In the genomic region with DNA sequence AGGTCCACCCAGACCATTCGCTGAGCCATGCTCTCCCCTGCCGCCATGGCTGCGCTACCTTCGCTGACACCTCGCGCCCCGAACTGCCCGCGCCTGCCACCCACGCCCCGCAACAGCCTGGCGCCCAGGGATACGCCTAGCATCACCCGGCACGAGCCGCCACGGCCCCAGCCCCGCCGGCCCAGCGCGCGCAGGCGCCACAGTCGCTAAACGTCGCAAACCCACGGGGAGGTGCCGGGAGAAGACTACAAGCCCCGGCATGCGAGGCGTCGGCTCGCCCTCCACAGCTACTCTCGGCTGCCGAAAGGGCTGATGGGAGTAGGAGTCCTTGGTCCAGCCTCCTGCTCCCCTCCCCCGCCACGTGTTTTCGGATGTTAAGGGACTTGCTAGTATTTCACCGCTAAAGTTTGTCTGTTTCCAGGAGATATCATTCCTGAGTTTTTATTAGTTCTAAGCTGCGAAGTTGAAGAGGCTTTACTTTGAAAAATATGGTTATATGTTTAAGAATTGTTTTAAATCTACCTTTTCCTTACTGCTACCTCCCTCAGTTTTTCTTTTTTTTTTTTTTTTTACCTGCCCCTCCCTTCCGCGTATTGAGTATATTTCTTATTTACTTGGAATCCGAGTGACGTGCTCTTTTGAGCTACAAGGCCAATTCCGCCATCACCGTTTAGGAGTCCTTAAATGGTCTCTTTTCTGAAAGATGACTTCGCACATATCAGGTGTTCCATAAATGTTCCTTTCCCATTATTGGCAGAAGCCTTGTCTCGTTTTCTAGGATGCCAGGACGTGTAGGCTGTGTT, we compare ENCODE assay signal across 8 mouse cellular contexts. TPM values are rescaled to one million over a fixed set of nuclear protein-coding genes. Genes with fewer than 3 reads are reported as not detected.
DNase-seq lines count a peak whose midpoint lies in the region; ATAC-seq lines count a peak whose summit lies in the region.

TSS of gene Rexo2 (minus strand) at position 213 of the 803 bp plus-strand sequence.

- H3K9me3 ChIP-seq in hindbrain, embryonic 16.5 days (ENCODE audit: control insufficient read depth, low read length): no peaks in the 10 kb centered on the region

- H3K79me2 ChIP-seq in macrophage (ENCODE audit: inconsistent target): peaks cover 17% of the 10 kb centered on the region; the same call in 1 of the 2 replicates

- H3K4me1 ChIP-seq in hindbrain, embryonic 16.5 days (ENCODE audit: control insufficient read depth, insufficient read depth, low read depth, low read length): peaks cover 8% of the 10 kb centered on the region

- DNase-seq in WW6 (ENCODE audit: low read depth, low spot score): peak; percentile 83
- DNase-seq in cerebellum, postnatal 4 days (ENCODE audit: low spot score in 2 of 2): peak; percentile 84 to 93
- peak; percentile 95 for DNase-seq in gastrocnemius, adult 18-20 months (ENCODE audit: low spot score)
- peak; percentile 95 to 97 for DNase-seq in left cerebral cortex, adult 18-20 months (ENCODE audit: low spot score in 2 of 2)
- peak; percentile 97 for DNase-seq in right cerebral cortex, adult 18-20 months
- DNase-seq in urinary bladder, postnatal 10 days (ENCODE audit: low spot score): peak; percentile 73

- H3K27me3 ChIP-seq in hindbrain, embryonic 16.5 days (replicated peaks; ENCODE audit: control insufficient read depth, insufficient read depth, low read length): no peaks in the 10 kb centered on the region

- peak within 1 kb of the TSS; percentile 88 for H3K9ac ChIP-seq in hindbrain, embryonic 16.5 days (ENCODE audit: low read depth, low read length)

- H3K27ac ChIP-seq in hindbrain, embryonic 16.5 days (ENCODE audit: low read depth, low read length): no peak within 1 kb of the TSS
- H3K27ac ChIP-seq in macrophage: peak within 1 kb of the TSS; percentile 34

- 0 out of 2 replicates have a peak, but pooled peaks cover 3% of the 10 kb centered on the region for H3K36me3 ChIP-seq in hindbrain, embryonic 16.5 days (ENCODE audit: control insufficient read depth, insufficient read depth, low read length)
- H3K36me3 ChIP-seq in macrophage (ENCODE audit: inconsistent target): no peaks in the 10 kb centered on the region; the same call in 1 of the 2 replicates

- H3K4me2 ChIP-seq in hindbrain, embryonic 16.5 days (ENCODE audit: low read length): peak within 1 kb of the TSS; percentile 94

- peak; percentile 100 for ATAC-seq in hindbrain, embryonic 16.5 days

- under 1% methylated on average over 38 of the region's 49 CpGs for WGBS in hindbrain, embryonic 16.5 days
- WGBS in macrophage (ENCODE audit: missing documents): 2% methylated on average over 49 of the region's 49 CpGs

- peak within 1 kb of the TSS; percentile 94 for H3K4me3 ChIP-seq in hindbrain, embryonic 16.5 days (ENCODE audit: low read length)
- peak within 1 kb of the TSS; percentile 83 for H3K4me3 ChIP-seq in macrophage (ENCODE audit: inconsistent target)

RNA-seq across cellular contexts. Expression of gene Rexo2, which starts in this region (rescaled TPM):
- 10 to 100 TPM; 65.9 to 69.0 TPM for total RNA-seq in gastrocnemius, adult 18-20 months (2021)
- polyA plus RNA-seq in hindbrain, embryonic 16.5 days (2015; fragmentation: Nextera tagmentation; extraction: Ambion mirVana): 116 and 122 TPM in 2 replicates
- 100 to 1,000 TPM in 1 of 2 experiments, 10 to 100 TPM in 1; 97.6 to 103 TPM for total RNA-seq in left cerebral cortex, adult 18-20 months (2021)
- total RNA-seq in macrophage (2018; cell fraction: chromatin; rRNA removed): 10 to 100 TPM; 12.5 to 83.7 (median 40.1) TPM
- 10 to 100 TPM; 64.1 to 98.4 (median 74.4) TPM for total RNA-seq in macrophage (2018; cell fraction: cytosol; rRNA removed)
- 10 to 100 TPM; 18.5 to 71.2 (median 41.4) TPM for total RNA-seq in macrophage (2018; cell fraction: nucleus; rRNA removed)
- polyA plus RNA-seq in macrophage (2018): 92.9 to 181 TPM (median 121 TPM) in 3 replicates
